Mouse (Mus musculus): ENCODE results near the gene Mmp28. TPM values are rescaled to one million over a fixed set of nuclear protein-coding genes. Genes with fewer than 3 reads are reported as not detected.
A peak's percentile ranks its signal among the peaks of the same experiment; 100 is the strongest.

Mmp28 gene
- polyA plus RNA-seq, 1 experiment = 4.3 TPM

GRCm38 (mm10) chr11:83454548-83454947 is 8.3 kb downstream of the Mmp28 start:
- TF ChIP-seq POLR2A (IDR thresholded peaks at IDR 0.05; ENCODE audit: borderline replicate concordance, insufficient read depth, low read length) (no peak), CTCF (IDR thresholded peaks at IDR 0.05; ENCODE audit: borderline replicate concordance, insufficient read depth, low read depth, low read length) (no peak)
- 53% methylated on average over 4 of the region's 4 CpGs for WGBS
- H3K4me3 ChIP-seq (replicated peaks; ENCODE audit: insufficient read depth, low read depth, low read length) = no peak overlapping the region
- DNase-seq = no peak
- no peaks in the 10 kb centered on the region for H3K27me3 ChIP-seq (ENCODE audit: control insufficient read depth, insufficient read depth, low read length)
- H3K27ac ChIP-seq (ENCODE audit: insufficient read depth, low read length) = no peak overlapping the region
- peaks cover 7% of the 10 kb centered on the region for H3K4me1 ChIP-seq (ENCODE audit: control insufficient read depth, insufficient read depth, low read length)

GRCm38 (mm10) chr11:83451281-83451680 is 11.6 kb downstream of the Mmp28 start:
- no peak for TF ChIP-seq CTCF (IDR thresholded peaks at IDR 0.05; ENCODE audit: borderline replicate concordance, insufficient read depth, low read depth, low read length)
- TF ChIP-seq POLR2A (IDR thresholded peaks at IDR 0.05; ENCODE audit: borderline replicate concordance, insufficient read depth, low read length) = no peak
- WGBS = 28% methylated on average over 10 of the region's 10 CpGs
- peak in 1 of 2 experiments; percentile 39 for DNase-seq
- Histone ChIP-seq H3K27ac (ENCODE audit: insufficient read depth, low read length) (peak overlapping the region; percentile 20; the same call in 1 of the 2 replicates), H3K27me3 (ENCODE audit: control insufficient read depth, insufficient read depth, low read length) (no peaks in the 10 kb centered on the region), H3K4me1 (ENCODE audit: control insufficient read depth, insufficient read depth, low read length) (peaks cover 7% of the 10 kb centered on the region), H3K4me3 (replicated peaks; ENCODE audit: insufficient read depth, low read depth, low read length) (no peak overlapping the region)

- no peak overlapping the region for H3K4me3 ChIP-seq (replicated peaks; ENCODE audit: insufficient read depth, low read depth, low read length)
- WGBS = 34% methylated on average over 1 of the region's 1 CpGs
- H3K27ac ChIP-seq (ENCODE audit: insufficient read depth, low read length) = no peak overlapping the region
- no peaks in the 10 kb centered on the region for H3K27me3 ChIP-seq (ENCODE audit: control insufficient read depth, insufficient read depth, low read length)
- DNase-seq = no peak
- peaks cover 7% of the 10 kb centered on the region for H3K4me1 ChIP-seq (ENCODE audit: control insufficient read depth, insufficient read depth, low read length)
- no peak for TF ChIP-seq POLR2A (IDR thresholded peaks at IDR 0.05; ENCODE audit: borderline replicate concordance, insufficient read depth, low read length)
- TF ChIP-seq CTCF (IDR thresholded peaks at IDR 0.05; ENCODE audit: borderline replicate concordance, insufficient read depth, low read depth, low read length) = no peak
Measured at GRCm38 (mm10) chr11:83450550-83450949, 12.3 kb downstream of the Mmp28 start.

GRCm38 (mm10) chr11:83449298-83449697 is 13.6 kb downstream of the Mmp28 start:
- no peak overlapping the region for H3K4me3 ChIP-seq (replicated peaks; ENCODE audit: insufficient read depth, low read depth, low read length)
- TF ChIP-seq POLR2A (IDR thresholded peaks at IDR 0.05; ENCODE audit: borderline replicate concordance, insufficient read depth, low read length) (no peak), CTCF (IDR thresholded peaks at IDR 0.05; ENCODE audit: borderline replicate concordance, insufficient read depth, low read depth, low read length) (no peak)
- H3K4me1 ChIP-seq (ENCODE audit: control insufficient read depth, insufficient read depth, low read length) = peaks cover 7% of the 10 kb centered on the region
- H3K27ac ChIP-seq (ENCODE audit: insufficient read depth, low read length) = no peak overlapping the region
- no peak for DNase-seq
- 83% methylated on average over 4 of the region's 4 CpGs for whole genome bisulfite sequencing
- peaks cover 3% of the 10 kb centered on the region for H3K27me3 ChIP-seq (ENCODE audit: control insufficient read depth, insufficient read depth, low read length)

- DNase-seq = no peak
- Histone ChIP-seq H3K4me1 (ENCODE audit: control insufficient read depth, insufficient read depth, low read length) (peaks cover 7% of the 10 kb centered on the region), H3K4me3 (replicated peaks; ENCODE audit: insufficient read depth, low read depth, low read length) (no peak overlapping the region), H3K27ac (ENCODE audit: insufficient read depth, low read length) (no peak overlapping the region), H3K27me3 (ENCODE audit: control insufficient read depth, insufficient read depth, low read length) (peaks cover 3% of the 10 kb centered on the region)
- TF ChIP-seq POLR2A (IDR thresholded peaks at IDR 0.05; ENCODE audit: borderline replicate concordance, insufficient read depth, low read length) = no peak
- TF ChIP-seq CTCF (IDR thresholded peaks at IDR 0.05; ENCODE audit: borderline replicate concordance, insufficient read depth, low read depth, low read length) = no peak
Measured at GRCm38 (mm10) chr11:83448927-83449236, 14.0 kb downstream of the Mmp28 start.

- no peak for TF ChIP-seq POLR2A (IDR thresholded peaks at IDR 0.05; ENCODE audit: borderline replicate concordance, insufficient read depth, low read length)
- TF ChIP-seq CTCF (IDR thresholded peaks at IDR 0.05; ENCODE audit: borderline replicate concordance, insufficient read depth, low read depth, low read length) = no peak
- Histone ChIP-seq H3K4me1 (ENCODE audit: control insufficient read depth, insufficient read depth, low read length) (peaks cover 7% of the 10 kb centered on the region), H3K27me3 (ENCODE audit: control insufficient read depth, insufficient read depth, low read length) (peaks cover 3% of the 10 kb centered on the region), H3K27ac (ENCODE audit: insufficient read depth, low read length) (no peak overlapping the region), H3K4me3 (replicated peaks; ENCODE audit: insufficient read depth, low read depth, low read length) (no peak overlapping the region)
- WGBS = 60% methylated on average over 16 of the region's 16 CpGs
- no peak for DNase-seq
Measured at GRCm38 (mm10) chr11:83448021-83448926, 14.6 kb downstream of the Mmp28 start.

- no peak for DNase-seq
- 90% methylated on average over 10 of the region's 10 CpGs for WGBS
- peaks cover 7% of the 10 kb centered on the region for H3K4me1 ChIP-seq (ENCODE audit: control insufficient read depth, insufficient read depth, low read length)
- no peak overlapping the region for H3K27ac ChIP-seq (ENCODE audit: insufficient read depth, low read length)
- peaks cover 3% of the 10 kb centered on the region for H3K27me3 ChIP-seq (ENCODE audit: control insufficient read depth, insufficient read depth, low read length)
- H3K4me3 ChIP-seq (replicated peaks; ENCODE audit: insufficient read depth, low read depth, low read length) = no peak overlapping the region
- TF ChIP-seq POLR2A (IDR thresholded peaks at IDR 0.05; ENCODE audit: borderline replicate concordance, insufficient read depth, low read length) (no peak), CTCF (IDR thresholded peaks at IDR 0.05; ENCODE audit: borderline replicate concordance, insufficient read depth, low read depth, low read length) (no peak)
Measured at GRCm38 (mm10) chr11:83447612-83448011, 15.3 kb downstream of the Mmp28 start.

- Histone ChIP-seq H3K27me3 (ENCODE audit: control insufficient read depth, insufficient read depth, low read length) (peaks cover 3% of the 10 kb centered on the region), H3K4me1 (ENCODE audit: control insufficient read depth, insufficient read depth, low read length) (no peaks in the 10 kb centered on the region), H3K27ac (ENCODE audit: insufficient read depth, low read length) (no peak overlapping the region), H3K4me3 (replicated peaks; ENCODE audit: insufficient read depth, low read depth, low read length) (peak overlapping the region; percentile 3)
- TF ChIP-seq POLR2A (IDR thresholded peaks at IDR 0.05; ENCODE audit: borderline replicate concordance, insufficient read depth, low read length) = no peak
- TF ChIP-seq CTCF (IDR thresholded peaks at IDR 0.05; ENCODE audit: borderline replicate concordance, insufficient read depth, low read depth, low read length) = no peak
- no peak for DNase-seq
- WGBS = 35% methylated on average over 19 of the region's 19 CpGs
Measured at GRCm38 (mm10) chr11:83445001-83445400, 17.9 kb downstream of the Mmp28 start.
